Mouse (Mus musculus) lung, postnatal 4 days (tissue): ENCODE data around the gene Serpinb6b.
A peak's percentile ranks its signal among the peaks of the same experiment; 100 is the strongest.
"Not testable (repeated sequence)": the region's sequence is repeated elsewhere in the genome, so short reads cannot be mapped to it uniquely, and the experiment has no call there.

Experiments used
- DNase-seq, 2 experiments: peaks; one replicate each; pipeline ENCODE4 v3.0.0; 2021

Serpinb6b gene

DNA sequence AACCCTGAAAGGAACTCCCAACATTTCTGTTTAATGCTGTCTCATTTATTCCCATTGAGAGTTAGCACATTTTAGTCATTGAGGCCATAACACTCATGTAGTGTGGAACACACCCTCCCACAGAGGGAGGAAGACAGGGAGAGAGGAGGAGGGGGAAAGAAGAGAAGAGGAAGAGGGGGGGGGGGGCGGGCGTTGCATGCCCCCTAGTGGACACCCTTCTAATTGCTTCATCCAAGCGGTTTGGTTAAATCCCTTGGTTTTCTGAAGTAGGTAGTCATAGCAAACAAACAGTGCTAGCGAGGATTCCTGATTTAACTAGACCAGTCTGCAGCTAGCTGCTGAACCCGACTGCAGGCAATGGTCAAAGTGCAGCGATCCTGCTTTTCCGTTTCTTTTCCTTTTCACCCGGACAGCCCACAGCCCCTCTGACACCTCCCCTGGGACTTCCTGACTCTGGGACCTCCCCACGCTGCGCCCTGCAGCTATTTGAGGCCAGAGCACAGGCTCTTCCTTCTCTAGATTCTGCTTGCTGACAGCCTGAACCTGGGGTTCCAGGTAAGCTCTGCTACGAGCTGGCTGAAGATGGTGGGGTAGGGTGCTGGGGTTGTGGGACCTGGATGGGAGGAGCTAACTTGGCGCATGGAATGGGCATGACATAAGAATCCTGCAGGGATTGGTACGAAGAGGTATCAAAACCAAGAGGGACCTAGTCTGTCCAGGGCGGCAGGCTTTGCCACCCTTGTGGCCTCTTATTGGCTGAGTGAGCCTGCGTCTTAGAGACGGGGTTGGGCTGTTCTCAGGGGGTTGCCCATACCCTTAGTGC is at the start of gene Serpinb6b:
TSS of gene Serpinb6b (plus strand) at position 221 of the 823 bp plus-strand sequence.
- peak; percentile 67 to 76 for DNase-seq

- no peak for DNase-seq
Measured at GRCm38 (mm10) chr13:32922622-32923021, 42.4 kb upstream of the Serpinb6b start.

DNA sequence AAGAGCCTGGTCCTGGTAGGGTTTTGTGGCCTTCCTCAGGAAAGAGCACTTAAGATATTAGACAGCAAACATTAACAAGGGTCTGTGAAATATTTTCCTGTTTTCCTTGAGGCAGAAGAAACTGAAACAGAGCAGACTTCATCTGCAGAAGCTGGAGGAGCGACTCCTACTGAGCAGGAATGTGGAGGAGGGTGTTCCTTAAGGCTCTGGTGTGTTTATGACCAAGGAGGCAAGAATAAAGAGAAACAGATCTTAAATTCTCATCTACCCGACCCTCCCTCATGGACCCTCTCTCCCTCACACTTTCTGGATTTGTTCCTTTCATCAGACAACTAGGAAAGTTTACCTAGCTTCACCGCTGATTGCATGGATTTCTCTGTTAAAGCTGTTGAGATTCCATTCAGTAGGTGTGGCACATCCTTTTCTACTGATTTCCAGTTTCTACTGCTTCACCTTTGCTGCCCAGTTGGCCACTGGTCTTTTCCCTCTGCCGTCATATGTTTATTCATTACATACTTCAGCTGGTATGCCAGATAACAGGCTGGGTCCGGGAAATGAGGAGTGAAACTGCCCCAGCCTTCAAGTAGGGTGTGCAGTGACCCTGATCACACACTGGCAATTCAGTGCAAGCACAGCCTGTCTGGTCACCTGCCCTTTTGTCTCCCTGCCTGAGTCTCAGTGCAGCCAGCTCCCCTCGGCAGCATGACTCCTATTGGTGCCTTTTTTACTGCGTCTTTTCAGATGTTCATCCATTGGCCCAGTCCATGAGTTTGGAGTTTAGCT is 40.2 kb upstream of the Serpinb6b start:
- peak; percentile 69 to 86 for DNase-seq

GRCm38 (mm10) chr13:32926661-32927060 is 38.3 kb upstream of the Serpinb6b start:
- DNase-seq = no peak

GRCm38 (mm10) chr13:32927241-32927640 is 37.8 kb upstream of the Serpinb6b start:
- DNase-seq = no peak

DNA sequence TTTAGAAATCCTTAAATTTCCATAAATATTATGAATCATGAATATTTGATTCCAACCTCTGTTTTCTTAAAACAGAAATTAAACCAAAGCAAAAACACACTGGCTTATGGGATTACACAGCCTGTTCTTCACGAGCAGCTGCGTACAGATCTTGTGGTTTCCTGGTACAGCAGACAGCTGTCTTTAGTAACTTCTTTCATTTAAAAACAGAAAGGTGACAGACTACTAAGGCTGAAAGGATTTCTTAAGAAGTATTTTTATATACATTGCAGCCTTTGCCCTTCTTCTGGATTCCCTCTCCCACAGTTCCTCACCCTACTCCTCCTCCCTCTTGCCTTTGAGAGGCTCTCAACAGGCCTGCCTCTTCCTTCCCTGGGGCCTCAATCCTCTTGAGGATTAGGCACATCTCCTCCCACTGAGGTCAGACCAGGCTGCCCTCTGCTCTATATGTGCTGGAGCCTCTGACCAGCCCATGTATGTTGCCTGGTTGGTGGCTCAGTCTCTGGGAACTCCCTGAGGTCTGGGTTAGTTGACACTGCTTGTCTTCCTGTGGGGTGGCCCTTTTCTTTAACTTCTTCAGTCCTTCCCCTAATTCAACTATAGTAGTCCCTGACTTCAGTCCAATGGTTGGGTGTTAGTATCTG is 35.8 kb upstream of the Serpinb6b start:
- DNase-seq = peak; percentile 42 to 60

GRCm38 (mm10) chr13:32934706-32935381 is 30.2 kb upstream of the Serpinb6b start:
- DNase-seq = no peak

DNA sequence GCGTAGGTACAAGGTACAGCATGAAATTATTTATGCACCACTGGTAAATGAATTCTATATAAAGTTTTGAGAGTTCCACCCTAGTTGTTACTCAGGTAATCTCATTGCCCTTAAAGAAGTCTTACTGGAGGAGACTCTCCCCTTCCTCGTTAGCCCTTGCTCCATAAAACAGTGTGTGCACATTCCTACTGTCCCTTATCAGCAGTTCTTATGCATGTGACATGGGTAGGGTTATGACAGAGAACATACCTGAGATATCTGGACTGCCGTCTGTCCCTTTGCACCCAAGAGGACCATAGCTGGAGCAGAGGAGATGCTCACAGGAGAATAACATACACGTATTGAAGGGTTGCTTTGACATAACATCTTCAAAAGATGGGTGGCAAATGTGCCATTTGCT is 26.7 kb upstream of the Serpinb6b start:
- not testable (repeated sequence) for DNase-seq

- not testable (repeated sequence) for DNase-seq
Measured at GRCm38 (mm10) chr13:32939191-32939590, 25.8 kb upstream of the Serpinb6b start.

- no peak for DNase-seq
Measured at GRCm38 (mm10) chr13:32956537-32956936, 8.5 kb upstream of the Serpinb6b start.

- no peak for DNase-seq
Measured at GRCm38 (mm10) chr13:32957917-32958316, 7.1 kb upstream of the Serpinb6b start.

DNA sequence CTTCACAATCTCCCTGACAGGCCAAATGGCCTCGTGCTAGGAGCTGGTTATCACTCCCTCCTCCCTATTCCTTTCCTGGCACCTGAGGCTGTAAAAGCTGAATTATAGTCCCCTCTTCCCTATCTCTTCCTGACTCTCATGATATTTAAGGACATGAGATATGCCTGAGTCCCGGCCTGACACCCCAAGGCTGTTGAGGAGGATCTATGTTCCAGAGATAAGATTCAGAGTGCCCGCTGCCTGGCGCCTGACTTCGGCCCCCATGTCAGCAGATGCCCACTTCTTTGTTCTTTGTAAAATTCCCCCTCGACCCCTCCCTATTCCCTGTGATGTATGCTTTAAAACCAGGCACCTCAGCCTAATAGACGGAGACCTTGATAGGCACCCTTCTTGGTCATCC is 6.5 kb upstream of the Serpinb6b start:
- not testable (repeated sequence) for DNase-seq

GRCm38 (mm10) chr13:32963990-32964753 is 837 bp upstream of the Serpinb6b start:
- no peak for DNase-seq

- no peak for DNase-seq
Measured at GRCm38 (mm10) chr13:32966116-32966515, 1.1 kb downstream of the Serpinb6b start.

- DNase-seq = no peak
Measured at GRCm38 (mm10) chr13:32967233-32967632, 2.2 kb downstream of the Serpinb6b start.

- no peak for DNase-seq
Measured at GRCm38 (mm10) chr13:32968353-32968984, 3.5 kb downstream of the Serpinb6b start.

- no peak for DNase-seq
Measured at GRCm38 (mm10) chr13:32968996-32969640, 4.1 kb downstream of the Serpinb6b start.

DNA sequence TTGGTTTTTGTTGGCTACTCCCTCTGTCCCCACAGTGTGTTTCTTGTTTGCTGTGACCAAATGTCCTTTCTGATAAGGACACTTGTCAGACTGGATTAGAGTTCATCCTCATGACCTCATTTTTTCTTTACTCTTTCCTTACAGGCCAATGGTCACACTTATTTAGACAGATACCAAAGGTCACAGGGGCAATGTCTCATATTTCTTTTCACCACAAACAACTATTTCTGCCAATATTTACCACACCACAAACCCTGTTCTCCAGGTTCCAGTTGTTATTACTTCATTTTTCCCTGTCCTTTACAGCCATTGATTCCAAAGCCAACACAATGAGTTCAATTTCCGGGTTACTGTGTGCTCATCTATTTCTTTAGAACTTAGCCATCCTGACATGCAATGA is 4.6 kb downstream of the Serpinb6b start:
- DNase-seq = no peak

GRCm38 (mm10) chr13:32970776-32971175 is 5.8 kb downstream of the Serpinb6b start:
- DNase-seq = no peak

GRCm38 (mm10) chr13:32974268-32974667 is 9.3 kb downstream of the Serpinb6b start:
- no peak for DNase-seq

- peak; percentile 31 to 60 for DNase-seq
Measured at GRCm38 (mm10) chr13:32974889-32975460, 10.0 kb downstream of the Serpinb6b start.
